Mouse (Mus musculus): ENCODE data around the gene Grtp1.

DNA sequence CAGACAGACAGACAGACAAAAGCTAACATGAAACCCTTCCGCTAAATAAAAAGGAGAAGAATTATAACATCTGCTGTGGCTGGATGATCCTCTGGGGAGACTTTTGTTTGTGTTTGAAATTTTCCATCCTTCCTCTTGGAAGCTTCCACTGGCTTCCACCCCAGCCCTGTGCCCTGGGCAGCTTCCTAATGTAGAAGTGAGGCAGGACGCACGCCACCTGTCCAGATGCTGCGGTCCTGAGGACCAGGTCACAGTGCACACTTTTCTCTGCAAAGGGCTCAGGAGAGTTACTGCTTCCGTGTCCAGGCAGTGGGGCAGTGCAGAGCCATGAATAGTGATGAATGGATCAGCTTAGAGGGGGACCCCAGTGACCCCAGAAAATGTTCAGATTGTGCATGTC lies 4.9 kb upstream of the Grtp1 start:
- TF ChIP-seq POLR2A (IDR thresholded peaks at IDR 0.05; ENCODE audit: borderline replicate concordance, control insufficient read depth, low read depth, low read length) (no peak), CTCF (IDR thresholded peaks at IDR 0.05; ENCODE audit: control insufficient read depth, insufficient read depth, low read length) (no peak)

Data from bone marrow, adult 2 months (tissue).